Mouse (Mus musculus) intestine, embryonic 14.5 days (tissue): Measurements from ENCODE around the gene Tlcd1. TPM values are rescaled to one million over a fixed set of nuclear protein-coding genes. Genes with fewer than 3 reads are reported as not detected.

Experiments
- ATAC-seq: fragments of 200-750 bp; cut with Nextera tagmentation; replicated peaks from 2 replicates; pipeline ENCODE4 v1.8.0; 2017; ENCODE audit warnings: low read depth, moderate number of reproducible peaks, moderate TSS enrichment, moderate library complexity; ENCODE audit not compliant: low FRiP score, low TSS enrichment
- DNase-seq: peaks from one replicate; pipeline ENCODE4 v3.0.0-alpha.2; 2018; ENCODE audit warnings: low spot score
- H3K27ac ChIP-seq: fragments of 300-500 bp; sonication (generic); 2 replicates; pipeline ENCODE4 v1.5.1; 2014; ENCODE audit warnings: low read depth, mild to moderate bottlenecking, control low read depth
- H3K27me3 ChIP-seq: fragments of 300-500 bp; sonication (generic); replicated peaks from 2 replicates; pipeline ENCODE4 v1.6.1; 2014; ENCODE audit warnings: low read length, control low read depth; ENCODE audit not compliant: control insufficient read depth, insufficient read depth
- H3K36me3 ChIP-seq: fragments of 300-500 bp; sonication (generic); 2 replicates; pipeline ENCODE4 v1.6.1; 2014; ENCODE audit warnings: low read length, control low read depth; ENCODE audit not compliant: control insufficient read depth, insufficient read depth
- H3K4me1 ChIP-seq: fragments of 300-500 bp; sonication (generic); replicated peaks from 2 replicates; pipeline ENCODE4 v1.6.1; 2014; ENCODE audit warnings: low read length, control low read depth, mixed read lengths; ENCODE audit not compliant: control insufficient read depth, insufficient read depth
- H3K4me2 ChIP-seq: fragments of 300-500 bp; sonication (generic); 2 replicates; pipeline ENCODE4 v1.6.1; 2014; ENCODE audit warnings: low read length
- H3K4me3 ChIP-seq: fragments of 300-500 bp; sonication (generic); 2 replicates; pipeline ENCODE4 v1.5.1; 2014; ENCODE audit warnings: low read depth, low read length, control low read depth, mixed read lengths
- H3K9ac ChIP-seq: fragments of 300-500 bp; sonication (generic); 2 replicates; pipeline ENCODE4 v1.6.1; 2014; ENCODE audit warnings: mild to moderate bottlenecking, low read length
- H3K9me3 ChIP-seq: fragments of 300-500 bp; sonication (generic); 2 replicates; pipeline ENCODE4 v1.6.1; 2016; ENCODE audit warnings: low read length, control low read depth; ENCODE audit not compliant: control insufficient read depth
- WGBS: fragments of 180-500 bp; shearing (Covaris S2); extraction: QIAGEN DNeasy Blood & Tissue Kit; methylation state at CpG from one replicate; pipeline ENCODE4 v1.1.7; 2014; 5-methylcytosine and 5-hydroxymethylcytosine counted together
- polyA plus RNA-seq: library from polyadenylated mRNA; unstranded; fragments of >200 nt; fragmentation: Nextera tagmentation; extraction: Ambion mirVana; gene quantifications from 2 replicates; pipeline ENCODE4 v1.2.1, GENCODE M21; 2014

The Tlcd1 gene
- polyA plus RNA-seq, 1 experiment from 2014 or later = 37.5 TPM

GRCm38 (mm10) chr11:78168541-78169468, 7.7 kb upstream of the Tlcd1 start:
- ATAC-seq (no peak), DNase-seq (no peak)
- H3K9ac ChIP-seq = no peak overlapping the region
- H3K4me2 ChIP-seq = peak overlapping the region; percentile 13; the same call in 1 of the 2 replicates
- H3K27ac ChIP-seq = peak overlapping the region; percentile 27; the same call in 1 of the 2 replicates
- 45% methylated on average over 19 of the region's 19 CpGs for WGBS
- H3K36me3 ChIP-seq = 0 out of 2 replicates have a peak, but pooled peaks cover 3% of the 10 kb centered on the region
- no peaks in the 10 kb centered on the region for H3K27me3 ChIP-seq
- H3K9me3 ChIP-seq = no peaks in the 10 kb centered on the region
- no peak overlapping the region for H3K4me3 ChIP-seq
- H3K4me1 ChIP-seq = peaks cover 11% of the 10 kb centered on the region

DNA sequence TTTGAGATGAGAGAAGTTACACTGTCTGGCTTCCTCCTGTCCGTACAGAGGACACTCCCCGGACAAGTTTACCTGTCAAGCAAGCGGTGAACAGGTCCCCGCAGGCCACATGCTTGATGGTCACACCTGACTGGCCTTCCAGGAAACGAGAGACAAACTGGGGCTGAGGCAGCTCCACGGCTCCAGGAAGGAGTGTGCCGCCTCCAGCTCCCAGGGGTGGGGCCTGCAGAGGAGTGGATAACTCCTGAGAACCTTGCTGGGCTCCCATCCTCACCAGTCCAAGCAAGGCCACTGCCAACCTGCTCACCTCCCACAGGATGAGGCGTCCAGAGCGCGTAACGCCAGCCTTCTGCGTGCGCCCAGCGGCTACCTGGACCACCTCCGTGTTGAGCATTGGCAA, 6.2 kb upstream of the Tlcd1 start:
- no peak for DNase-seq
- Histone ChIP-seq H3K4me1 (peaks cover 14% of the 10 kb centered on the region), H3K27ac (no peak overlapping the region), H3K36me3 (0 out of 2 replicates have a peak, but pooled peaks cover 3% of the 10 kb centered on the region), H3K27me3 (no peaks in the 10 kb centered on the region), H3K4me3 (no peak overlapping the region), H3K9ac (no peak overlapping the region), H3K9me3 (no peaks in the 10 kb centered on the region), H3K4me2 (no peak overlapping the region)
- ATAC-seq = no peak
- WGBS = 86% methylated on average over 15 of the region's 15 CpGs

- Histone ChIP-seq H3K4me3 (no peak overlapping the region), H3K4me2 (no peak overlapping the region), H3K4me1 (peaks cover 10% of the 10 kb centered on the region), H3K27me3 (no peaks in the 10 kb centered on the region), H3K36me3 (0 out of 2 replicates have a peak, but pooled peaks cover 3% of the 10 kb centered on the region), H3K9ac (no peak overlapping the region), H3K27ac (no peak overlapping the region), H3K9me3 (no peaks in the 10 kb centered on the region)
- DNase-seq = no peak
- ATAC-seq = no peak
- 82% methylated on average over 4 of the region's 4 CpGs for WGBS
Observed at GRCm38 (mm10) chr11:78171328-78171727, 5.2 kb upstream of the Tlcd1 start.

- DNase-seq = peak; percentile 51
- no peak for ATAC-seq
- Histone ChIP-seq H3K36me3 (0 out of 2 replicates have a peak, but pooled peaks cover 3% of the 10 kb centered on the region), H3K27ac (no peak overlapping the region), H3K4me2 (no peak overlapping the region), H3K9ac (no peak overlapping the region), H3K9me3 (no peaks in the 10 kb centered on the region), H3K4me3 (no peak overlapping the region), H3K27me3 (no peaks in the 10 kb centered on the region), H3K4me1 (peaks cover 9% of the 10 kb centered on the region)
- 83% methylated on average over 16 of the region's 16 CpGs for WGBS
Observed at GRCm38 (mm10) chr11:78172034-78172747, 4.3 kb upstream of the Tlcd1 start.

DNA sequence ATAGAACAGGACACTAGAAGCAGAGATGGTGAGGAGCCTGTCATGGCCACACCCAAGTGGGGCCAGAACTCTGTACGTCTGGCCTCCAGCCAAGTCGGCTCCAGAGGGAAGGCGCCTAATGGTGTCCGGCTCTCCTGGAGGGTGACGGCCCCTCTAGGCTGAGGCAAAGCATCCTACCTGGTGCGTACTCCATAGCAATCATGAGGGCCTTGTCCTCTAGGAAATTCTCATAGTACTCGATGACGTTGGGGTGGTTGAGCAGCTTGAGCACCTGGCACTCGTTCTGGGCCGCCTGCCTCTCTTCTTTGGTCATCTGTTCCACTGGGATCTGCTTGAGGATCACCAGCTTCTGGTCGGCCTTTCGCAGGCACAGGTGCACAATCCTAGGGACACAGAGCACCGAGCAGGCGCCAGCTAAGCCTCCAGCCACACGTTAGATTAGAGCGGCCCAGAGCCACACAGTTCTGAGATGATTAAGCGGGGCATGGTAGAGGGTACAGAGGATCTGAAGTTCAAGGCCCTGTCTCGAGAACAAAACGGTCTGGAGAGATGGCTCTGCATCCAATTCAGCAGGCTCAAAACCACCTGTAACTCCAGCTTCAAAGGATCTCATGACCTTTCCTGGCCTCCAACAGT, 3.6 kb upstream of the Tlcd1 start:
- no peak overlapping the region for H3K9ac ChIP-seq
- no peak overlapping the region for H3K4me3 ChIP-seq
- no peak for DNase-seq
- H3K4me2 ChIP-seq = no peak overlapping the region
- ATAC-seq = no peak
- WGBS = 81% methylated on average over 19 of the region's 19 CpGs
- H3K27ac ChIP-seq = no peak overlapping the region
- no peaks in the 10 kb centered on the region for H3K27me3 ChIP-seq
- peaks cover 14% of the 10 kb centered on the region for H3K4me1 ChIP-seq
- H3K36me3 ChIP-seq = 0 out of 2 replicates have a peak, but pooled peaks cover 3% of the 10 kb centered on the region
- H3K9me3 ChIP-seq = no peaks in the 10 kb centered on the region

DNA sequence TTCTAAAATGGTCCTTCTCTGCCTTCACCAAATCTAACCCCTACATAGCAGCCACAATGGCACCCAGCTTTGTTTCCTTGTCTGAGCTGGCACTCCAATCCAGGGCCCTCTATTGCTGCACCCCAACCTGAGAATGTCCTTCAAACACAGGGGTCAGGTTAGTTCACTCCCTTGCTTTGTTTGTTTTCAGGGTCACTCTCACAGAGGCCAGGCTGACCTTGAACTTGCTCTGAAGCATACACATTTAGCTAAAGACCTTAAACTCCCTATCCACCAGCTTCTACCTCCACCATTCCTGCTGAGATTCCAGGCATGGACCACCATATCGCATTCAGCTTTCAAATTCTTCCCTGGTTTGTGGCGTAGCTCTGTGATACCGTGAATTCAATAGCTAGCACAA, 2.0 kb upstream of the Tlcd1 start:
- no peak overlapping the region for H3K4me2 ChIP-seq
- no peak overlapping the region for H3K4me3 ChIP-seq
- H3K36me3 ChIP-seq = peaks cover 6% of the 10 kb centered on the region
- ATAC-seq = no peak
- no peaks in the 10 kb centered on the region for H3K9me3 ChIP-seq
- H3K27ac ChIP-seq = no peak overlapping the region
- peaks cover 19% of the 10 kb centered on the region for H3K4me1 ChIP-seq
- DNase-seq = no peak
- H3K9ac ChIP-seq = no peak overlapping the region
- H3K27me3 ChIP-seq = no peaks in the 10 kb centered on the region
- WGBS = 80% methylated on average over 3 of the region's 3 CpGs

DNA sequence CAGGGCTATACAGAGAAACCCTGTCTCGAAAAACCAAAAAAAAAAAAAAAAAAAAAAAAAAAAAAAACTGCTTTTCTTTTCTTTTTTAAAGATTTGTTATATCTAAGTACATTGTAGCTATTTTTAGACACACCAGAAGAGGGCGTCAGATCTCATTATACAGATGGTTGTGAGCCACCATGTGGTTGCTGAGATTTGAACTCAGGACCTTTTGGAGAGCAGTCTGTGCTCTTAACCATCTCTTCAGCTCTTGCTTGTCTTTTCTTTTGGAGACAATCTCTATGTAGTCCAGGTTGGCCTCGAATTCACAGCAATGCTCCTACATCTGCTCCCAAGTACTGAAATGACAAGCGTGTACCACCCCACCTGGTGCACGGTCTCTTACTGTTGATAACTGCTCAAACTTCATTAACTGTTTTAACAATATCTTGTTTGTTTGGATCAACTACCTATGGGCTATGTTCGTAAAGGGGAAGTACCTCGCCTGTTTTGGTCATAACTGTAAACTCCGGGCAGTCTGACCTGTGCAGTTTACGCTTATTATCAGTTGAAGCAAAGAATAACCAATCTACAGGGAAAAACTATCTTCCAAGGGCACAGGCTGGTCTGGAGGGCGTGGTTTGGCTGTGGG, 625 bp upstream of the Tlcd1 start:
- no peak for ATAC-seq
- WGBS = 3% methylated on average over 9 of the region's 10 CpGs
- H3K9ac ChIP-seq = peak overlapping the region; percentile 47

DNA sequence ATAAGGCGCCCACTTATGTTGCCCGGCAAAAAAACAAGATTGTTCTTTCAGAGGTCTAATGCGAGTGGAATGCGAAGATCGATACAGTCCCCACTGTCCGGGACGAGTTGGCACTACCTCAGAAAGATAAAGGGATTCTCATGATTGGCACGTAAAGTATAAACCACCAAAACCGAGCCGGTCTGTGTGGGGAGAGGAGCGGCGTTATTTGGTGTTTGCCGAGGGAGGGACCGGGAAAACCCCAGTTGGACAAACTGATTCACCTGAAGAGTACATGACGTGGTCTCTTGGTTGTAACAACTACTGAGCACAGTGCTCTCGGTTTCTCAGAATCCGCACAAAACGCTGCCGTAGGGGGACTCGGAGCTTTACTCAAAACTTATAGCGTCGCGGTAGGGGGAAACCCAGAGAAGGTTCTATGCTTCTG, 407 bp downstream of the Tlcd1 start:
- peaks cover 43% of the 10 kb centered on the region for H3K4me1 ChIP-seq

More for the DNA sequence above, 625 bp upstream of the Tlcd1 start:
- no peak for DNase-seq
- Histone ChIP-seq H3K9me3 (no peaks in the 10 kb centered on the region), H3K27ac (peak overlapping the region; percentile 94), H3K4me1 (peaks cover 33% of the 10 kb centered on the region), H3K27me3 (no peaks in the 10 kb centered on the region), H3K4me3 (peak overlapping the region; percentile 58), H3K36me3 (peaks cover 20% of the 10 kb centered on the region), H3K4me2 (peak overlapping the region; percentile 98)

More for the DNA sequence above, 407 bp downstream of the Tlcd1 start:
- peak overlapping the region; percentile 47 for H3K9ac ChIP-seq
- H3K4me2 ChIP-seq = peak overlapping the region; percentile 98
- H3K27ac ChIP-seq = peak overlapping the region; percentile 94
- peaks cover 30% of the 10 kb centered on the region for H3K36me3 ChIP-seq
- DNase-seq (peak; percentile 69), ATAC-seq (no peak)
- no peaks in the 10 kb centered on the region for H3K9me3 ChIP-seq
- H3K27me3 ChIP-seq = no peaks in the 10 kb centered on the region
- H3K4me3 ChIP-seq = peak overlapping the region; percentile 58
- under 1% methylated on average over 23 of the region's 23 CpGs for WGBS
